Mouse (Mus musculus): ENCODE measurements around the gene 2700081O15Rik.
"Not testable (repeated sequence)": the region's sequence is repeated elsewhere in the genome, so short reads cannot be mapped to it uniquely, and the experiment has no call there.

Gene 2700081O15Rik

DNA sequence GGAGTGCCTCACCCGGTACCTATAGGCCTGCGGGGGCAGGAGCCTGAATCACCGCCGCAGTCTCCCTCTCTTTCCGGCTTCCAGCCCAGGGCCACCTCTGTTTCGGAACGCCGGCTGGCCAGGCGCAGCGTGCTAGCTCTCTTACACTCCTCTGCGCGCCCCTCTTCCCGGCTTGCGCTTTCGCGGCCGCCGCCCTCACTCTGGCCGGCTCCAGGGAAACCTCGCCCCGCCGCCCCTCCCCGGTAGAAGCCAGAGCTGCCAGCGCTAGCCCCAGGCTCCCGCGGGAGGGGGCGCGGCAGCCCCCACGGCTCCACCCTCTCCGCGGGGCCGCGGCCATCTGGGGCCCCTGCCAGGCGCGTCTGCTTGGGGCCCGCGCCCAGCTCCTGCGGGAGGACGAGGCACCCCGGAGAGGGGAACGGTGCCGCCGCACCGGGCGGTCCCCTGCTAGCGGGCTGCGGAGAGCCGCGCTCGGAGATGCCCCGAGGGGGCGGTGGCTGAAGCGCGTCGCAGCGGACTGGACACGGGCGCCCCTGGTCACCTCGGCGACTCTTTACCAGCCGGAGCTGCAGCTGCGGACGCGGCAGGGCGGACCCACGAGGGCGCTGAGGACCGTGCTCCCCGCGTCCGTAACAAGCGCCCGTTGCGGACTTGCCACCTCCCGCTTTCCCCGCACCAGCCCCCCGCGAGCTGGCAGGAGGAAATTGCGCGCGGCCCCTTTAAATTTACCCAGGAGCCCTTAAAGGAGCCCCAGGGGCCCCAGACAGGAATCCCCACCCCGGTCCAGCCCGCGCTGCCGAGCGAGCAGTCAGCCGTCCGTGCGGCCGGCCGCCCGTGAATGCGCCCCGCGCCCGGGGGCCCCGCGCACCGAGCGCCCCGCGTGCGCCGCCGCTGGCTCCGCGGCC, at the start of gene 2700081O15Rik:
Gene 2700081O15Rik (plus strand): TSS at position 792 of the 902 bp plus-strand sequence.
- peak; percentile 18 to 26 for DNase-seq (ENCODE audit: low read depth in 2 of 2, low spot score in 2 of 2)

DNA sequence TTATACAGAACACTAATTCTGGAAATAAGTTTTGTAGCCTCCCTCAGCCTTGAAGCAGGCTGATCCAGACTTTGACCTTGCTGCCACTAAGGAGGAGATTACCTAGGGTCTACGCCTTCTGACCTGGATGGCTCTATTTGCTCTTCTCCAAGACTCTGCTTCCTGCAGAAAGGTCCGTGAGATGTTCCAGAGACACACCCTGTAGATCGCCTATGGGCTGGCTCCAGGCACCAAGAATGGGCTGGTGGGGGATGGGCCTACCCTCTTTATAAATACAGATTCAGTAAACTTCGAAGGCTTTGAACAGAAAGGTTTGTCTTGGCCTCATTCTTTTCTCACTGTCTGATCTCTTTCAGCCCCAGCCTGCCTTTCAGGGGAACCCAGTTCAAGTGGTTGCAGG, 48.0 kb upstream of the 2700081O15Rik start:
- DNase-seq (ENCODE audit: low read depth in 2 of 2, low spot score in 2 of 2): not testable (repeated sequence)

DNA sequence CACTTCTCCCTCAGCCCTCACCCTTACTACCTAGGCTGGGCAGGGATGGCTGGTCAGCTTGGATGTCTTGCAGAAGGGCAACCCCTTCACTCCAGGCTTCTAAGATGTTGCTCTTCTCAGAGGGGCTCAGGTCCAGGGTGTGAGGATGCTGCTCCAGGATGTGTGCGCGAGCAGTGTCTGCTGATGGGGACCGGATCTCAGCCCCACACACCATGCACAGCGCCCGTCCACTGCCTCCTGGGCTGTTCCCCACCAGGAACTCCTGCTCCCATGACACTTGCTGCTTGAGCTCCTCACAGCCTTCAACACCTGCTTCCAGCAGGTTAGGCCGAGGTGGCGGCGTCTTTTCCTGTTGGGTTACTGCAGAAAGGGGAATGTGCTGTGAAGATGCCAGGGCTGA, 42.9 kb upstream of the 2700081O15Rik start:
- DNase-seq (ENCODE audit: low read depth in 2 of 2, low spot score in 2 of 2): no peak

DNA sequence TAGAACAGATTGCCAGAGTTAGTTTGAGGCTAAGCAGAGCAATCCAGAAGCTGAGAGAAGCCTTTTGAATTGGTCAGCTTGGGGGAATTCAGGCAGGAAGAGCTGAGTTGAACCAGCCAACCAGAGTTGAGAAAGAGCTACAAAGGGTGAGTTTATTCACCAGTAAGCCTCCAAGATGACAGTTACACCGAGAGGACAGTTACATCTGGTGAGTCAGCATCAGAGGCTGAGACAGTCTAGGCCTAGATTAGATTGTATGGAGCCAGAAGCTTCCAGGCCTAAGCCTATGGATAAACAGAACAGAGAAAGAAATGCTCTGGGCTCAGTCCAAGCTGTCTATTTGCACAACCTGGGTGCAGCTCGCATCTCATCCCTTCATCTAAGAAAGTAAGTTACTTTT, 39.8 kb upstream of the 2700081O15Rik start:
- no peak for DNase-seq (ENCODE audit: low read depth in 2 of 2, low spot score in 2 of 2)

DNA sequence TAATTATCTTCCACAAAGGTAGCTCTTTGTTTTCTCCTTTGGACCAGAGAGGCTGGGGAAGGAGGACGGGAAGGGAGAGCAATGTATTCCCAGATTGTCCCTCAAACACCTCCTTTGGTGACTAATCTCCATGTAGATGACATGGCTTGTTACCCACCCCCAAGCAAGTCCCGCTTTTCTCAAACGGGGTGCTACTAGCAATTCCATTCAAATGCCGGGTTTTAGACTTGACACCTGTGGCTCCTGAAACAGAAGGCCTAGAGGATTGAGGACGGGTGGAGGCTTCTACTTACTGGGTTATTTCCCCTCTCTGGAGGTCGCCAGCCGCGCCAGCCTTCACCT, 35.5 kb upstream of the 2700081O15Rik start:
- no peak for DNase-seq (ENCODE audit: low read depth in 2 of 2, low spot score in 2 of 2)

DNA sequence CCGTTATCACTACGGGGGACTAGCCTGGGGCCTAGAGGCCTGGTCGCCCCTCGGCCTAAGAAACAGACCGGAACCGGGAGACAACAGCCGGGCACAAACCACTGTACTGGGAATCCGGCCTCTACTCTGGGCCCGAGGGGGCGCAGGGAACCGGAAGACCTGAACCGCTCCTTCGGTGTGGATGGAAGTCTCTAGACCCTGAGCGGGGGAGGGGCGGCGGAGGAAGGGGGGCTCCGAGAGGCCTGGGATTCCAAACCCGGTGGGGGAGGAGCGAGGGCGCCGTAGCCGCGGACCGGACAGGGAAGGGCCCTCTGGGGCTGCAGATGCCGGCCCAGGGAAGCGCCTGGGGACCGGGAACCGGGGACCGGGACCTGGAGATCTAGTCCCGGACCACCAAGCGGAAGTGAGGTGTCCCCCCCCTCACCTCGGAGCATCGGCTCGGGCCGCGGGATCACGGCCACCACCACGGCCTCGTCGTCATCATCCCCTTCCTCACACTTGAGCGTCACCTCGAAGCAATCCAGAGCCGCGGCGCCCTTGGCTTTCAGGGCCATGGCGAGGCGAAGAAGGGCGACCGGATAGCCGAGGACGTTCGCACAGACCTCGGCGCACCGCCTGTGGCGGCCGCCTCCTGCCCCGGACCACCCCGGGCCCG, 35.0 kb upstream of the 2700081O15Rik start:
- DNase-seq (ENCODE audit: low read depth in 2 of 2, low spot score in 2 of 2): peak; percentile 19 to 35

DNA sequence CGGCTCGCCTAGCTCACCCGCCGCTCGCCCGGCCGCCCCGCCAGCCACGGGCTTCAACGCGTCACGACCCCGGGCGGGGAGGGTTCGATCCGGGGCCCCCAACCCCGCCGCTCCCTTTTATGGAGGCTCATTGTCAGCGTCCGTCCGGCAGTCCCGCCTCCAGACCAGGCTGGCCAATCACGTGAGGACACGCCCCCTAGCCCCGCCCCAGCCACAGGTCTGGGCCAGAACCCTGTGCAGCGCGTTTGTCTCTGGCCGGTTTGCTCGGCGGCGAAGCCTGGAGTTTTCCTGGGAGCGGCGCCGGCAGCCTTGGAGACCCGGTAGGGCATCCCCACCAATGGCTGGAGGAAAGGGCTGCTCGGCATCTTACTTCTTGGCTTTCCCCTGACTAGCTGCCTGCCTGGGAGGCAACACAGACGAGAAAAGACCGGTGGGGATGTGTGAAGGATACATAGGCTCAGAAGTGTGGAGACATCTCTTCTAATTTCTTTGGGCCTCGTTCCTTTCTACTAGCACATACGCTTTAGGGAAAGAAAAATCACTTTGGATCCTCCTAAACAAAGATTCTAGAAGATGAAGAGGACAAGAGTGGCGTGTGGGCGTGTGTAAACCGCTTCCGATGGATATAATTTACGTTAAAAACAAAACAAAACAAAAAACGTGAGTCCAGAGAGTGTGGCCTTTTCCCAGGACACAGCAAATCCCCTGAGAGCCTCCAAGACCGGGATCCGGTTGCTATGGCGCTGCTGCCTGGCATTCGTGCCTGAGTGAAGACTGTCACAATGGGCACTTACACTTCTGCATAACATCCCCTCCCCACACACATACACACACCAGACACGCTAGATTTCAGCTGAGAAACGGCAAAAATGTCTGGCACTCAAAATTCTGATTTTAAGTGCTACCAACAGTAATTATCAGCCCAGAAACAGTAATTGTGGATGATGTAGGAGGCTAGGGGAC, 34.2 kb upstream of the 2700081O15Rik start, which contains the start of gene Spindoc:
Gene Spindoc (minus strand): TSS at position 92 of the 963 bp plus-strand sequence.
- DNase-seq (ENCODE audit: low read depth in 2 of 2, low spot score in 2 of 2): peak; percentile 88 to 97

DNA sequence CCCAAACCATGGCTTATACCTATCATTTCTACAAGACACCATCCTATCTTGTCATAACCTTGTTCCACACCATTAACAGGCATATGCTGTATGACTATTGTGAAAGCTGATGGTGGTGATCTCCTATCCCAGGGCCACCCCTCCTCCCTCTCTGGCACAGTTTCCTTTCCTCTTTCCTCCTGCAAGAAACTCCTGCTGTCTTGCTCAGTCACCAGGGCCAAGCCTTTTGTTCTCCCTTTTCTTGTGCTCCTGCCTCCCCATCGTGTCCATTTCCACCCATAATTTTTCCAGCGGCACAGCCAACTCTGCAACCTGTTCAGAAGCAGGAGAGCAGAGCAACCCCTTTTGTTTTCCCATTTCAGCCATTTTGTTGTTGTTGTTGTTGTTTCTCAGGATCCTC, 31.4 kb upstream of the 2700081O15Rik start:
- DNase-seq (ENCODE audit: low read depth in 2 of 2, low spot score in 2 of 2): no peak

DNA sequence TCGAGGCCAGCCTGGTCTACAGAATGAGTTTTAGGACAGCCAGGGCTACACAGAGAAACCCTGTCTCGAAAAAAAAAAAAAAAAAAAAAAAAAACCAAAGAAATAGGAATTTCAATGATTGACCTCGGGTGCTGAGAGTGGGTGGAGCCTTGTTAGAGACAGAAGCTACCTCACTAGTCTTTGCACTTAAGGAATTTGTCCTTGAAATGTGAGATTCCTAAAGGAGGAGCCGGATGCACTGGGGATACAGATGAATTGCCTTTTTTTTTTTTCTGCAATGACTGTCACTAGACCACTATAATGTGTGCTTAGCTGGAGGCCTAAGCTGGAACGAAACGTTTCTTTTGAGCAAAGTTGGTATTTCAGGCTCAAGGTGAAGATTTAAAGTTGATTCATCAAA, 28.9 kb upstream of the 2700081O15Rik start:
- DNase-seq (ENCODE audit: low read depth in 2 of 2, low spot score in 2 of 2): no peak

DNA sequence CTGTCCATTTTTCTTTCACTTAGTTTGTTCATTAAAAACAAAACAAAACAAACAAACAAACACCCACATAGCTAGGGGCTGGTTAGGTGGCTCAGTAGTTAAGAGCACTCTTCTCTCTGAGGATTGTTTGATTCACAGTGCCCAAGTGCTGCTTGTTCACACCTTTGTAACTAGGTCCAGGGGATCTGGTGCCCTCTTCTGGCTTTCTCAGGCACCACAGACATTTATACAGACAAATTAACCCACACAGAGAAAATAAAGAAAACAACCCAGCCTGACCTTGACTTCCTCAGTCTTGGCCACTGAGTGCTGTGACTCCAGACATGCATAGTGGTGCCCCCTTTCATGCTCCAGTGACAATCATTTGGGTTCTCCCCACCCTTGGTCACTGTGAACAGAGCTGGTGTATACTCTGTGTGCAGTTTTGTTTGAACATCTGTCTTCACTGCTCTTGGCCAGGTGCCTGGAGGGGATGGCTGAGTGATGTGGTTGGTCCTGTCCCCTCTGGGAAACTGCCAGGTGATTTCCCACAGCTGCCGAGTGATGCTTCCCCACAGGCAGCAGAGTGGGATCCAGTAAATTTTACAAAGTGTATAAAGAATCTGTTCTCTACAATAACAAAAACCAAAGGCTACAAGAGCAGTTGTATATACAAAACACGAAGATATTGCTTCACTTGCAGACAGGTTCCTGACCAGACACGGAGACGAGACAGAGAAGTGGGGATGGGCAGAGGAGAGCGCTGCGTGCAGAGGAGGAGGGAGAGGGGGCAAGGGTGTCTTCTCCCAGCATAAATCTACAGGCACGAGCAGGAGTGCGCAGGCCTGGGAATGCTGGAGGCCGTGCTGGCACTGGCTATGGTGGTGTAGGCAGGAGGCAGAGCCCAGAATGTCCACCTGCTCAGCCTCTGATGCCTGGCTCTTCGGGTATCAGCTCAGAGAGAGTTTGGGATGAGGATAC, 20.3 kb upstream of the 2700081O15Rik start:
- not testable (repeated sequence) for DNase-seq (ENCODE audit: low read depth in 2 of 2, low spot score in 2 of 2)

DNA sequence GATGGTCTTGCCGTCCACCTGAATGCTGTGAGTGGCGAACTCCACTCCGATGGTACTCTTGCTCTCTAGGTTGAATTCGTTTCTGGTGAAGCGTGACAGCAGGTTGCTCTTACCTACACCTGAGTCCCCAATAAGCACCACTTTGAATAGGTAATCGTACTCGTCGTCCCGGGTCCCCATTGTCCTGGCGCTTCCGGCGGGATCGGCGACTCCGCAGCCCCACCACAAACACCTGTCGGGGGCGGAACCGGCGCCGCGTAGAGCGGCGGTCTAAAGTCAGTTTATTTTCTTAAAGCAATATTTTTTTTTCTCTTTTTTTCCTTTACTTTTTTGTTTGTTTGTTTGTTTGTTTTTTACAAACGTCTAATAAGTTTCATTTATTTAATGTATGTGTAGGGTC, 18.5 kb upstream of the 2700081O15Rik start:
- DNase-seq (ENCODE audit: low read depth in 2 of 2, low spot score in 2 of 2): not testable (repeated sequence)

DNA sequence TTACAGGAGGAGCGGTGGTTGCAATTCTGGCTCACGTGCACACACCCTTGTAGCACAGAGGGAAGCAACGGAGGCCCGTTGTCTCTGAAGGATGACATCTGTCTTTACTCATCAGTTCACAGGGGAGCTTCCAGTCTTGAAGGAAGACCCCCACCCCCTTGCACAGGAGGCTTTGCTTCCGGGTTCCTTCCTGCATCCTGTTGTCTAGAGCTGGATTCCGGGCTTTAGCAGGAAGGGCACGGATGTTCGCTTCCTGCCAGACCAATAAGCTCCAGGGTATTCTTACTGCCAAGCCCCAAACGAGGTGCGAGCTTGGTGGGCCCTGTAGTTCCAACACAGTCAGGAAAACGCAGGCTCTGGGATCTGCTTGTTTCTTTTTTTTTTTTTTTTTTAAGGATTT, 16.8 kb upstream of the 2700081O15Rik start:
- DNase-seq (ENCODE audit: low read depth in 2 of 2, low spot score in 2 of 2): no peak

DNA sequence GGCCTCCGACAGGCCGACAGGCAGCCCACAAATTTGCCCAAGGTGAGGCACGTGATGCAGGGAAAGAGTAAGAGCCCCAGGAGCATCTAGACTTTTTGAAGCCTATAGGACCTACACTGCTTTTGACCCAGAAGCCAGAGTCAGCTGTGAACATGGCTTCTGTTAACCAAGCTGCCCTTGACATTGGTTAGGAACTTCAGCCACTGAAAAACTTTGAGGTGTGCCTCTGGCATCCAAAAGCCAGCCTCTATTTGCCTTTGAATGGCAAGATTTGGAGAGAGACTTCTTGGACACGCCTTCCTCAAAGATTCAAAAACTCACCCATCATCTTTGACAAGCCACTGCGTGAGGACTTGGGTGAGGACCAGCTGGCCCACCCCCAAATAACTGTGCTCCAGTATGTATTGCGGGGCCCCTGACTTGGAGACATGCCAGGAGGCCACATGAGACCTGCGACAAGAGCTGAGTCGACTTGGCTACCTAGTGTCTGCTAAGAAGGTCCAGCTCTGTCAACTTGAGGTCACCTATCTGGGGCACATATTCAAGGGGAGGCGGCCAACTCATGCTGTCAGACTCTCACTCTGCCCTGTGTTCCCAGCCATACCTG, 12.7 kb upstream of the 2700081O15Rik start:
- DNase-seq (ENCODE audit: low read depth in 2 of 2, low spot score in 2 of 2): no peak

DNA sequence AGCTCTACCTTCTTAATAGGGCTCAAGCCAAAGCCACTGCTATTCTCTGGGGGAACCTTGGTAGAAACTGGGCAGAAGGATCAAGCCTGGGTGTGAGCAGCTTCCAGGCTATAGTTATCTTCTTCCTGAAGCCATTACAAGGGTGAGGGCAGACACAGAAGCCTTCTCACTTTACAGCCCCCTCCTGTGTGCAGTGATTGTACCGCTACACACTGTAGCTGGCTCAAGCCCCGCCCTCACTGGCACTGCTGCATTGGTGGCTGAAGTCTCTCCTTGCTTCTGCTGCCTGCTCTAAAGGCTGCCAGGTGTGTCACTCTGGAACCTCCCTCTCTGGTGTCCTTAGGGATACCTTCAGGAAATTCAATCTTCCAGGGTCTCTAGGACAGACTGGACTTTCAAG, 5.1 kb upstream of the 2700081O15Rik start:
- DNase-seq (ENCODE audit: low read depth in 2 of 2, low spot score in 2 of 2): no peak

DNA sequence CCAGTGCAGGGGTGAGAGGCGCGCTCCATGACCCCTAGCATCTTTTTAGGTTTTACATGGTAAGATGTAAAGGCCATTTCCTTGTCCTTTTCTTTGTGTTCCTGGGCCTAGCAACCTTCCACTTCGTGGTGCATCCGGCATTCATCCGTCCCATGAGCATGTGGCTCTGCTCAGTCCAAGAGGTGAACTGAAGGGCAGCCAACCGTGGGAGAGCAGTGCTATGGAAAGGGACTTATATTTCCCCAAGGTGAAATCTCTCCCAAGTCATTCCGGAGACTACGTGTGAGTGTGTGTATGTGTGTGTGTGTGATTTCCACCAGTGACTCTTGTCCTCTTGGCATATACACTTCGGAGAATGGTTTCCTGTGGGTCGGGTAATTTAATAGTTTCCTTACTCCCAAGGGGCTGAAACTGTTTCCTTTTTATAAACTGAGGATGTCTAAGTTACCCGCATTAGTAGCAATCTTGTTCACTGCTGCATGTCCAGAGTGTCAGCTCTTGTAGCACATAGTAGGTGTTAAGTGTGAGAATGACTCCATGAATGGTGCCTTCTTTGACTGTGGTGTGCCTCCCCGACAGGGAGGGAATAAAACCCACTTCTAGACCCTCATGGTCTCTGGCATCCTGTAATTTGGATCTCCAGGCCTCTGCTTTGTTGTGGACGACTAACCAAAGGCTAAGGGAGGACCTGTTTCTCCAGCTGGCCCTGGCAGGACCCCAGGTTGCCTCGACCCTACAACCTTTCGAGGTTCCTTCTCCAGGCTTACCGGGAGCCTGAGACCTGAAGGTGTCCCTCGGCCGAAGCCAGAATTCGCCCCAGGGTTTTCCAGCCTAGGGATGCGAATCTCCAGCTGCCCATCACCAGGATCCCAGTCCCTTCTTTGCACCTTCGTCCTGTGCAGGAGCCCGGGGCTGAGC, 1.2 kb upstream of the 2700081O15Rik start:
- no peak for DNase-seq (ENCODE audit: low read depth in 2 of 2, low spot score in 2 of 2)

DNA sequence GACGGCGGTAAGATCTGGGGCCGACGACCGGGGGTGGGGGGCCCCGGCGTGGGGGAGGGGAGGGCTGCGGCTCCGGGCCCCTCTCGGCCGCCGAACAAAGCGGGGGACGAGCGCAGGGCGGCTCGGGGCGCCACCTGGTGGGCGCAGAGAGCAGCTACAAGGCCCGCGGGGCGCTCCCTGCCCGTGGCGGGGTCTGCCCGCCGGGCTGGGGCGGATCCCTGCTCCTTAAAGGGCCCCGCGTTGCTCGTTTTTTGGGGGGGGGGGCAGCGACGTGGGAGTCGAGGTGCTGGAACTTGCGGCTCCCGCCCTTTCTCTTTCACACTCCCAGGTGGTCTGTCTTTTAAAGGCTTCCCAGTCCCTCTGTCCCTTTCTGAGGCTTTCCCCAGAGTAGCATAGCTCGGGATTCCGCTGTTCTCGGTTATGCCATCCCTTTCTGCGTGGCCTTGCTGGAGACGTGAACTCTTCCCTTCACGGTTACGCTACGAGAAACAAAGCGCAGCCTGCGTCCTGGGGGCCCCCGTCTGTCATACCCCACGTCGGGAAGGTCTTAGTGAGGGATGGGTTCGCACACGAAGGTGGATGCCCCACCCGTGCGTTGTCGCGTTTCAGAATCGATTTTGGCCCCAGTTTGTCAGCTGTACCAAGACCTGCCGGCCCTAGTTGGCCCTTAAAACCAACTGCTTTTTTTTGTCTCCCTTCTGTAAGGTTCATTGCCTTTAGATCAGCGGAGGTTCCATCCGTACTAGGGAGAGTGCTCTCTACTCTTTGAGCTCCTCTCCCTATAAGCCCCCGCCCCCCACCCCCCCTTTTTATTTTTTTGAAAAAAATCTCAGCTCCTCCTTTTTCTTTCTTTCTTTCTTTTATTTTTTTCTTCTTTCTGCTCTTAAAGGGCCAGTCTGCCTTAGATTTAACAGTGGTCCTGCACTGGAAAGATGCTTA, 755 bp downstream of the 2700081O15Rik start:
- DNase-seq (ENCODE audit: low read depth in 2 of 2, low spot score in 2 of 2): peak; percentile 65 to 79

DNA sequence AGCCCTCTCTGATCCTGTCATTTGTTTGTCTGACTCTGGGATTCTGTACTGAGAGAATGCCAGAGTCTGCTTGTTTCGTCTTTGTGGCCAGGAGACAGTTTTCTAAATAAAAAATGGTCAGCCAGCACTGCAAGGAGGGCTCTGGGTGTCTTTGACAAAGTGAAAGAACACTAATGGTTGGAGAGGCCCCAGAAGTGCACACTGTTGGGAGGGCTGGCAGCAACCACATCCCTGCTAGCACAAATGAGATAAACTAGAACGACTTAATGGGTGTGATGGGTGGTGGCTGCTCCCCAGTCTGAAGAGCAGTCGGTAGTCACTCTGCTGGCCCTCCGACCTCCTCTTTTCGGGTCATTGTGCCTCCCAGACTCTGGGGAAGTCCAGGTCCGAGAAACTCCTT, 1.7 kb downstream of the 2700081O15Rik start:
- DNase-seq (ENCODE audit: low read depth in 2 of 2, low spot score in 2 of 2): no peak

DNA sequence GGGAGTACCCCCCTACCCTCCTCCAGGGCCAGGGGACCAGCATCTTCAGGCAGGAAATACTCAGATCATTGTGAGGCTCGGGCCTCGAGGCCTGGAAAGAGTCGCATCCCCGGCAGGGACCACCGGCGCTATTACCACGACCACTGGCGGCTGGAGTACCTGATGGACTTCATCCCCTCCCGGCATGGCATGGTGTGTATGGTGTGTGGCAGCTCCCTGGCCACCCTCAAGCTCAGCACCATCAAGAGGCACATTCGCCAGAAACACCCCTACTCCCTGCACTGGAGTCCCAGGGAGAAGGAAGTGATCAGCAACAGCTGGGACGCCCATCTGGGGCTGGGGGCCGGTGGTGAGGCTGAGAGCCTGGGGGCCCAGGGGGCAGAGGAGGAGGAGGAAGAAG, 2.7 kb downstream of the 2700081O15Rik start:
- no peak for DNase-seq (ENCODE audit: low read depth in 2 of 2, low spot score in 2 of 2)
